Mouse (Mus musculus): Measurements from ENCODE around the gene A730071L15Rik.

DNA sequence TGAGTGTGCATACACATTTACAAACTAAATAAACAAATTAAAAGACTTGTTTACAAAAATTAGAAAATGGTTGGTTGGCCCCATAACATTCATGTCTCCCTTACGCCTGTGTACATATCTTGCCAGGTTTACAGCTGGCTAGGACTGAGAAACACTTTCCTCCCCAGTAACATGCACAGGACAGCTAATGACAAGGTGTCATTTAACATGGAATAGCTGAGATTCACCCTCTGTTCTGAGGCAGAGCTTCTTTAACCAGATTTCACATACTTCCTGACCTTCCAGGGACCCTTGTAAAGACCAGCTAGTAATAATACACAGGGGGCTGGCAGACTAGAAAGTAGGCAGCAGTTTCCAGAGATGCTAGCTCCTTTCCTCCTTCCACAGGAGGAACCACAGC lies 8.3 kb downstream of the A730071L15Rik start:
- TF ChIP-seq EP300 (IDR thresholded peaks at IDR 0.05; ENCODE audit: low read depth), result no peak
- no peak for TF ChIP-seq CTCF (IDR thresholded peaks at IDR 0.05; ENCODE audit: low read depth)

Measured in heart, postnatal 0 days (tissue).